Mouse (Mus musculus) adipocyte (in vitro differentiated cells): ENCODE measurements around the gene Nccrp1.
"Not testable (repeated sequence)": the region's sequence is repeated elsewhere in the genome, so short reads cannot be mapped to it uniquely, and the experiment has no call there.

ENCODE experiments used
- DNase-seq: peaks from one replicate; pipeline ENCODE4 v3.0.0-alpha.2; 2016; ENCODE audit warnings: low spot score

Gene Nccrp1

GRCm38 (mm10) chr7:28522536-28522935, 24.5 kb downstream of the Nccrp1 start, which contains the start of gene Ifnl3:
Ifnl3 (plus strand) TSS chr7:28522836.
- not testable (repeated sequence) for DNase-seq

DNA sequence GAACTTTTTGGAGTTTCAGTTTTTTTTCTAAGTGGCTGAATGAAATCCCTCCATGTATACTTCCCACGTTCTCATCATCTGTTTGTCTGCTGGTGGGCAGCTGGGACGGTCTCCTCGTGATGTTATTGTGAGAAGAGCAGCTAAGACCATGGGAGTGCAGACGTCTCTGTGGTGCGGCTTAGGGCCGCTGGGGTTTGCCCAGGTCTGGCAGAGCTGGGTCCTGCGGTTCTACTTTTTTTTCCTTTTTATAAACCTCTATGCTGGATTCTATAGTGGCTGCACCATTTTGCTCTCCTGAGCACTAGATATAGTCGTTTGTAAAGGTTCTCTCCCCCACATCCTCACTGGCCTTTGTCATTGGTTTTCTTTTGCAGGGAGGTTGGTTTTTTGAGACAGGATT, 35.6 kb downstream of the Nccrp1 start:
- DNase-seq = no peak

GRCm38 (mm10) chr7:28510405-28510974, 36.6 kb downstream of the Nccrp1 start, which contains the start of gene Ifnl2:
Ifnl2 (minus strand) TSS chr7:28510455.
- not testable (repeated sequence) for DNase-seq

DNA sequence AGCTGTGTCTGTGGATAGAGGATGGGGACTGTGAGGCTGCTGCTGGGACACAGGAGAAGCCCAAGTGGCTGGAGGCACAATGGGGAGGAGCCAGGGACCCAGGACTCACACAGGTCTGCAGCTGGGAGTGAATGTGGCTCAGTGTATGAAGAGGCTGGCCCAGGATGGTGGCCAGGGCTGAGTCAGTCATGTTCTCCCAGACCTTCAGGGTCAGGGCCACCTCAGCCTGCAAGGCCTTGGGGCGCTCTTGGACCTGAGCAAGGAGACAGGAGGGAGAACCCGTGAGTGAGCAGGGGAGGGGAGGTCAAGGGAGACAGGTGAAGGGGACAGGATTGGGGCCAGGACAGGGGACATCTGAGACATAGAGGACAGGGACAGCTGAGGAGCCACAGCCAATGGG, 37.9 kb downstream of the Nccrp1 start:
- not testable (repeated sequence) for DNase-seq

DNA sequence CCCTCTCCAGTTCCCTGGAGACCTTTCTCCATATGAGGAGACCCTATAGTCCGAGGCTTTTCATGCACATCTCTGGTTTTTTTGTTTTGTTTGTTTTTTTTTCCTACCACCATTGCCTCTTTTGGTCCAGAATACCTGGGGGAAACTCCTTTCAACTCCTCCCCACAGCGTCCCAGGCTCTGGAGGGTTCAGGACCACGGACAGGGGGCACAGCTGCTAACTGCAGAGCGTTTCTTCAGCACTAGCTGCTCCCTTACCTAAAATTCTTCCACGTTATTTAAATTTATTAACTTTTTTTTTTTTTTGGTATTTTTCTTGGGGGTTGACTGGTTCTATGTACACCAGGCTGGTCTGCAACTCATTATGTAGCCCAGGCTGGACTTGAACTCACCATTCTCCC, 41.5 kb downstream of the Nccrp1 start:
- DNase-seq = peak; percentile 21

DNA sequence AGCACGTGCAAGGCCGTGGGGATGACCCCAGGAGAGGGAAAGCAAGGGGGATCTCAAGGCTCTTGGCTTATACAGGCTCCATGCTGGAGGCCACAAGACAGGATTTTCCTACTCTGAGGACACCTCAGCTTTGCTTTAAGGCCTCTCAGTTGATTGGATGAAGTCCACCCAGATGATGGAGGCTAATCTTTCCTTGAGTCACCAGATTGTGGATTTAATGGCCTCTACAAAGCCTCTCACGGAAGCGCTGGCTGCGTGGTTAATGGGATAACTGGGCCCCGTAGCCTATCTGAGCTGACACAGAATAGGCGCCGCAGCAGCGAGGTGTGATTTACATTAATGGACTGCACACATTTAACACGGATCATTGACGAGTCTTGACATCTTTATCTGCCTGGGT, 51.6 kb downstream of the Nccrp1 start:
- no peak for DNase-seq
